Mouse (Mus musculus) myocyte (in vitro differentiated cells): ENCODE measurements around the gene Ap5m1.

Experiments
- CEBPB ChIP-seq: IDR thresholded peaks from 2 replicates; pipeline ENCODE4 v1.6.1; 2011; ENCODE audit warnings: mild to moderate bottlenecking, moderate library complexity; ENCODE audit not compliant: poor library complexity, insufficient read depth, severe bottlenecking
- E2F4 ChIP-seq: IDR thresholded peaks from one replicate; pipeline ENCODE4 v1.6.1; 2011; ENCODE audit warnings: mild to moderate bottlenecking, control low read depth, moderate library complexity; ENCODE audit not compliant: insufficient read depth
- MAX ChIP-seq: IDR thresholded peaks from one replicate; pipeline ENCODE4 v1.6.1; 2011; ENCODE audit warnings: low read depth, mild to moderate bottlenecking, control low read depth
- MYOD1 ChIP-seq, 3 experiments: IDR thresholded peaks; one replicate each; pipeline ENCODE4 v1.6.1; 2011; ENCODE audit warnings: control low read depth in 2 of 3, low read depth in 2 of 3, mild to moderate bottlenecking in 2 of 3, moderate library complexity in 1 of 3; ENCODE audit not compliant: insufficient read length in 2 of 3, control insufficient read depth in 1 of 3
- MYOG ChIP-seq, 3 experiments: IDR thresholded peaks; one replicate each; pipeline ENCODE4 v1.6.1; 2011; ENCODE audit warnings: control low read depth in 2 of 3, low read depth in 2 of 3, mild to moderate bottlenecking in 2 of 3; ENCODE audit not compliant: insufficient read length in 2 of 3, control insufficient read depth in 1 of 3, insufficient read depth in 1 of 3
- POLR2A ChIP-seq: IDR thresholded peaks from one replicate; pipeline ENCODE4 v1.6.1; 2011; ENCODE audit warnings: low read depth, mild to moderate bottlenecking, control low read depth, moderate library complexity; ENCODE audit not compliant: insufficient read length
- POLR2AphosphoS2 ChIP-seq: IDR thresholded peaks from one replicate; pipeline ENCODE4 v1.6.1; 2011; ENCODE audit warnings: low read depth, control low read depth; ENCODE audit not compliant: insufficient read length
- REST ChIP-seq: IDR thresholded peaks from one replicate; pipeline ENCODE4 v1.6.1; 2011; ENCODE audit warnings: mild to moderate bottlenecking, control low read depth, moderate library complexity; ENCODE audit not compliant: insufficient read depth, insufficient read length
- SRF ChIP-seq: IDR thresholded peaks from one replicate; pipeline ENCODE4 v1.6.1; 2011; ENCODE audit warnings: low read depth; ENCODE audit not compliant: control insufficient read depth, insufficient read length
- TCF12 ChIP-seq: IDR thresholded peaks from one replicate; pipeline ENCODE4 v1.6.1; 2011; ENCODE audit warnings: mild to moderate bottlenecking, control low read depth; ENCODE audit not compliant: poor library complexity, insufficient read depth, severe bottlenecking
- TCF3 ChIP-seq: IDR thresholded peaks from one replicate; pipeline ENCODE4 v1.6.1; 2011; ENCODE audit warnings: low read depth, control low read depth; ENCODE audit not compliant: insufficient read length
- USF1 ChIP-seq: IDR thresholded peaks from one replicate; pipeline ENCODE4 v1.6.1; 2011; ENCODE audit warnings: low read depth, mild to moderate bottlenecking, control low read depth, moderate library complexity

- TF ChIP-seq POLR2AphosphoS2 (no peak), POLR2A (no peak), MAX (no peak), TCF12 (no peak), MYOG (IDR thresholded peaks at IDR 0.05; ENCODE audit: control insufficient read depth in 1 of 3, insufficient read depth in 1 of 3, insufficient read length in 2 of 3, low read depth in 2 of 3) (no peak), CEBPB (no peak), USF1 (no peak), SRF (no peak), MYOD1 (IDR thresholded peaks at IDR 0.05; ENCODE audit: control insufficient read depth in 1 of 3, insufficient read length in 2 of 3, low read depth in 2 of 3) (no peak), E2F4 (no peak), TCF3 (no peak), REST (no peak)
Measured at GRCm38 (mm10) chr14:49065529-49066273, at the start of gene Ap5m1.
